Mouse (Mus musculus) brain, embryonic 14.5 days (tissue): ENCODE data around the gene Grb2.

Experiments used
- CTCF ChIP-seq: fragments of 200-500 bp; IDR thresholded peaks from 2 replicates; pipeline ENCODE4 v1.5.1; 2012; ENCODE audit warnings: inconsistent platforms, mild to moderate bottlenecking, moderate library complexity, borderline replicate concordance; ENCODE audit not compliant: insufficient read depth, insufficient read length; ENCODE audit errors: extremely low read depth
- POLR2A ChIP-seq: fragments of 200-500 bp; IDR thresholded peaks from 2 replicates; pipeline ENCODE4 v1.6.1; 2012; ENCODE audit warnings: mild to moderate bottlenecking, inconsistent platforms, borderline replicate concordance; ENCODE audit not compliant: poor library complexity, insufficient read depth, insufficient read length, severe bottlenecking; ENCODE audit errors: extremely low read depth

GRCm38 (mm10) chr11:115709829-115710559, 1.6 kb upstream of the Grb2 start:
- TF ChIP-seq CTCF = no peak
- TF ChIP-seq POLR2A = no peak
